Mouse (Mus musculus) B cell, adult 2 months (primary cell): ENCODE data around the gene Atp2c2.

ENCODE experiments used
- DNase-seq, 2 experiments: peaks; one replicate each; pipeline ENCODE4 v3.0.0; 2022

Atp2c2 gene

DNA sequence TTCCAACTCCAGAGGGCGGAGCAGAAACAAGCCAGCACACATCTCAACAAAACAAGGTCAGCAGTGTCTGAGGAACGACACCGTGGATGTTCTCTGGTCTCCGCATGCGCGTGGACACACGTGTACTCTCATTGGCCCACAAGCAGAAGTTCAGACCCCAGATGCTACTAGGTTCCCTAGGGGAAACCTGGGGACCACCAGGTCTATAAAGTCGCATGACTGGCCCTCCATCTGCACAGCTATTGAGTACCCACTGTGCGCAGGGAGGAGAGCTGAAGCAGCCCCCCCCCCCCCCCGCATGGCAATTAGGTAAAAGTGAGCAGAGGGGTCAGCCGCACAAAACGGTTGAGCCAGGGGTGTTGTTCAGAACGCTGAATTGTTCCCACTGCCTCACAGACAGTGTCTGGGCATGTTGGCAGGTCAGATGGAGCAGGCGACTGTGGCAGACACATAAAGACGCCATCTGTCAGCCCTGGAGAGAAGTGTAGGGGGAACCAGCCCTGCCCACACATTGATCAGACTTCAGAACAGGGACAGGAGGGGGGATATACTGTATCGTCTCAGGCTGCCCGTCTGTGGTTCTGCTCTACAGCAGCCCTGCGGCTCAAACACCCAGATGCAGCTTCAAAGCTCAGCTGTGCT is 86.1 kb downstream of the Atp2c2 start:
- DNase-seq = no peak

DNA sequence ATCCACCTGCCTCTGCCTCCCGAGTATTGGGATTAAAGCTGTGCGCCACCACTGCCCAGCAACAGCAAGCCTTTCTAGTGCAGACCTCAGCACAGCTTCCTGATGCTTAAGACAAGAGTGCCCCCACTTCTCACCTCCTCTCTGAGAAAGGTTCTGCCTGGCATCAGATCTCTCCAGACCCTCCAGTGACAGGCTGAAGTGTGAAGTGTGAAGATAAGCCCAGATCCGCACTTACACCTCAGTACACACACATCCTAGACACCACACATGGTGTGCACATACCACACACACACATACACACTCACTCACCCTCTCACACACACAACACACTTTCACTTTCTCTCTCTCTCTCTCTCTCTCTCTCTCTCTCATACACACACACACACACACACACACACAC is 87.1 kb downstream of the Atp2c2 start:
- no peak for DNase-seq

DNA sequence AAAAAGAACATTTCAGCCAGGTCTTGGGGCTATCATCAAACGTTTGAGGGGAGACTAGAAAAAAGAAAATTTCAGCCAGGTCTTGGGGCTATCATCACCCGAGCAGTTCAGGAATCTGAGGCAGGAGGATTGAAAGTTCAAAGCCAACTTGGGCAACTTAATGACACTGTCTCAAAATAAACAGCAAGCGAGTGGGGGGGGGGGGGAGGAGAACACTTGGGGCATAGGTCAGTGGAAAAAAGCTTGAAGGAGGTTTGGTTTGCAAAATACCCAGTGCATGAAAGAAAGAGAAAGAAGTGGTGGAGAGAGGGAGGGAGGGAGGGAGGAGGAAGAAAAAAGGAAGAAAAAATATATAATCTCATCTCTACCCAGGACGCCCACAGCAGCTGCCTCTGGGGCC is 87.5 kb downstream of the Atp2c2 start:
- DNase-seq = no peak

DNA sequence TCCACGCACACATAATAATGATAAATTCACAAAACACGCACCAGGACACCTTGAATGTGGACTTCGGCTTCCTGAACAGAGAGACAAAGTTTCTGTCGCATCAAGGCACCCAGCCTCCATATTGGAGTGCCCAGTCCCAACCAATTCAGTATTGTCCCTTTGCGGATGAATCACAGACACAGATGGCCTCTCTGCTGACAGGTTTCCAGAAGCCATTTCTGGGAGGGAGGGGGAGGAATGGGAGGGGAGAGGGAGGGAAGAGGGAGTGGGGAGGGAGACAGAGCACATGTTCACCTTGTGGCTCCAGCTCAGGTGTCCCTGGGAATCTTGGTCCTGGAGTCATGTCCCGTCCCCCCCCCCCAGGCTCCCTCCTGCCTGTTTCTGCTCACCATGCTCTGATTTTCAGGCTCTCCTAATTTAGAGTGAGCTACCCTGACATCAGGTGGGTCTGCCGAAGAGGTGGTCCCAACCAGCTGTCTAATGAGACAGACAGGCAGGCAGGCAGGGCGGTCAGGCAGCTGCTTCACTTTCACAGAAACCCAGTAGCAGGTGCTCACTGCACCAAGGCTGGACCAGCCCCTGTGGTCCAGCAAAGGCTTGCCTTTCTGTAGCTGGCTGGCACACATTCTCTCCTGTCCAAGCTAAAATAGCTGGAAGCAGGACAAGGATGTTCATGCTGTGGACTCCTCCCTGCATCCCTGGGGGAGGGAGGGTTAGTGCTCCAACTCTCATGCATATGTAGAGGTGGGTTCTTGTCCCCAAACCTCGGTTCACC is 89.0 kb downstream of the Atp2c2 start:
- no peak for DNase-seq

DNA sequence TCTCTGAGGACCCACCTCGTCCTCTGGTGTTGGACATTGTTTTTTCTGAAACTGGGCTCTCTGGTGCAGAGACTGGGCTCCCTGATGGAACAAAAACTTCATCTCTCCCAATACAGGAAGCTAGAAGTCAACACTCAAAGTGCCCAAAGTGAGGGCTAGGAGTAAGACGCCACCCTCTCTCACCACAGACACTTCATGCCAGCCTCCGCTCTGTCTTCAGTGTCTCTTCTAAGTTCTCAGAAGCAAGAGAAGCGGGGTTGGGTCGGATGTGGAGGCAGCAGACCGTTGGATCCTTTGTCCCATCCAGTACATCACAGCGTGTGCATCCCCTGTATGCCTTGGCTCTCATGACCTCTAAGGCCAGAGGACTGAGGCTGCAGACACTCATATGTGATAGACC is 89.8 kb downstream of the Atp2c2 start:
- no peak for DNase-seq

DNA sequence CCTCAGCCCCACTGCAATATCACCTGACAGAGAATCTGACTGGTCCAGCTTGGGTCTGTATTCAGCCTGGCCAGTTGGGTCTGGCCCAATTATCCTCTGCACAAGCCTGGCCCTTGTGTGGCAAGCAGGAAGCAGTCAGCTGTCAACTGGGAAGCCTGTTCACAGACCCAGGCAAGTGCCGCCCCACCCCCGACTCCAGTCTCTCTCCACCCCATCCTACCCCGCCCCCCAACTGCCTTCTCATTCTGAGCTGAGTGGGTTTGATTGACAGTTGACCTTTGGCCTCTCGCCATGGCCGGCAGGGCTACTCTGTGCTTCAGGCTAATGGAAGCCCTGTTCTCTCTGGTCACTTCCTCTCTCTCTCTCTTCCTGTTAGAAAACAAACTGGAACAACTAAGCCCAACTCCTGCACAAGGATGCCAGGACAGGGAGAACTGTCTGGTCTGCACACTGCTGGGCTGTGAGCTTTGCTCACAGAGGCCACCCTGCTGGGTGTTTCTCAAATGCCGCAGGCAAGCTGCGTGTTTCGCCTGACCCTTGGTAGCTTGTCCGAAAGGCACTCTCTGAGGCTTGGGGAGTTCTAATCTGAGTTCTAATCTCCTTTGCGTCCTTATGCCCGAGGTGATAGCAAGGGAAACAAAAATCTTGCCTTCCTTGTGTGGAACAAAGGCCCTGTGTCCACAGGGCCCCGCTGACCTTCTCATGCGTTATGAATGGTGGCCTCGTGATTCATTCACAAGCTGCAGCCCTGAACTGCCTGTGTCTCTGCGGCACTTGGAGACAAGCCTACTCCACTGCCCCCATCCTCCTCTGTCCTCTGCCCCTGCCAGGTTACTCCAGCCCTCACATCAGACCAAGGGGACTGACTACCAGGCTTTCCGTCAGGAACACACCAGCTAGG is 92.2 kb downstream of the Atp2c2 start:
- DNase-seq = no peak

DNA sequence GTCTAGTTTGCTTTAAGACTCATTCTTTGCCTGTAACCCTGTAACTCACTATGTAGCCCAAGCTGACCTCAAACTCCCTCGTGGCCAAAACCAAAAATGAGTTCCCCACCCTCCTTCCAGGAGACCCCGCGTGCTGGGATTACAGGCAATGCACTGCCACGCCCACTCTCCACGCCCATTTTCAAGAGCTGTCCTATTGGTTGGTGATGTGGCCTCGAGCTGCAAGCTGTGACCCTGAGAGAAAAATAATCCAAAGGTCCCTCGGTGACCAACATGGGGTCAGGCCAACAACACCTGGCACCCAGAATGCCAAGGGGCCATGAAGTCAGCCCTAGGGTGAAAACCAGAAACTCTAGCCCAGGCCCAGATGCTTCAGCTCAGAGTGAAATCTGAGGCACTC is 94.9 kb downstream of the Atp2c2 start:
- no peak for DNase-seq

DNA sequence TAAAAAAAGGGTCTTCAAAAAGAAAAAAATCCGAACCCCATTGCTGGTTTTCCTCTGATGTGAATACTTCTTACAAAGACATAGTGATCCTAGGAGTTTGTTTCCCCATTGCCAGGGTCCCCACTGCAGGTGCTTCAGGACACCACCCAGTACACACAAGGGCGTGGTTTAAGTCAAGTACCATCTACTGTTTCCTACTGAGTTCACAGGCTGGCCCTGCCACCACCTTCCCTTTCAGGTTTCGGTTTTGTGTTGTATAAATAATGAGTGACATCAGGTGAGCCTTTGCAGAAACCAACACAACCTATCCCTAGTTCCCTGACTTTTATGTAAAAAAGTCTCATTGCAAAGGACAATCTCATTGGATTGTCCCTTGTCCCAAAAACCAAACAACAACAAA is 95.8 kb downstream of the Atp2c2 start:
- DNase-seq = no peak

DNA sequence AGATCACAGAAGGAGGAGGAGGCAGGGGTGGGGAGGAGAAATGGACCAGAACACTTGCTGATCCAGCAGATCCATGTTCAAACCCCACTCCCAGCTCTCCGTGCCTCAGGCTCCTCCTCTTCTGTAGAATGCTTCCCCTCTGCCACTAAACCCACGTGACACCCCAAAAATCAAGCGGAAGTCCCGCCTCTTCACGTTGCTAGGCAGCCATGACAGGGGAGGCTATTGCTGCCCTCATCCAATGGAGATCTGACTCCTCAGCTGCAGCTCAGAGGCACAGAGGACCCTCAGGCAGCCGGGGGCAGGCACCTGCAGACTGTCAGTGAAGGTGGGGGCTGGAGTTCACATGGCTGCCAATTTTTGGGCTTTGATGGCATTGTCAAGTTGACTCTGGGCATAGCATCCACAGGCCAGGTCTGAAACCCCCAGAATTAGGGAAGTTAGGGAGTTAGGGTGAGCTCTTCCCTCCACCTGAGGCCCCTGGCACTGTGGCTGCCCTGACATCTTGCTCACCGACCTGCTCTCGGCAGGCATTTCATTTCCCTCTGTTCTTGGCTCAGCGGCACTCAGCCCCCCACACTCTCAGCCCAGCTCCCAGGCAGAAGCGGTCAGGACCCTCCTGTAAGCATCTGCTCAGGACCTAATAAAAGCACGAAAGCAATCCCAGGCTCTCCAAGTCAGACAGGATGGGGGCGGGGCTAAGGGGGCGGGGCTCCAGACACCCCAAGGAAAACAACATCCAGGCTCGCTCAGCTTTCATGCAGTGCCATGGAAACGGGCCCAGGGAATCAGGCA is 98.6 kb downstream of the Atp2c2 start:
- peak; percentile 87 for DNase-seq

DNA sequence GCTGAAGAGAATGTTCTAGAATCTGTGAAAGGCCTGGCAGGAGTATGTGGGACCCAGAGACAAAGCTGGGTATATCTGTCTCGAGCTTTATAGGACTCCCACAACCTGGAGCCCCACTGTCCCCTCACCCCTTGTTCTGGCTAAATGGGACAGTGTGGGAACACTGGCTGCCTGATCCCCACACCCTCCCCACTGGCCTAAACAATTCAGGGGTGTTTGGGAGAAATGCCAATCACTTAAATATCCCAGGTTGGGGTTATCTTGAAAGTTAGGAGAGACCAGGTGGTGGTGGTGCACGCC is 99.1 kb downstream of the Atp2c2 start:
- DNase-seq = no peak

DNA sequence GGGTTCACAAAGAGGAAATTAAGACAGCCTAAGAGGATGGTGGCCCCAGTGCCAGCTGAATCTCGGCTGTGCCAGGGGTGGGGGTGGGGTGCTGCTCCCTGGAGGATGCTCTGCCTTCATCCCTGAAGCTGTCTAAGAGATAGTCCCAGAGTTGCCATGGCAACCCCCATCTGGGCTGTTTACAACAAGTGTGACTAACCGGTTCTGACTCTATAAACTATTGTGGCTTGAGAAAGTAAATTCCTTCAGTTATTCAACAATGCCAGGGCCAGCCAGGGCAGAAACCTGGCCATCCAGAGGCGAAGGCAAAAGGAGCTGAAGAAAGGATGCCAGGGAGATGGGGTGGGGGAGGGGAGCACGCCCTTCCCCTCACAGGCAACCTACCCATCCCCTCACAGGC is 101.4 kb downstream of the Atp2c2 start:
- no peak for DNase-seq

DNA sequence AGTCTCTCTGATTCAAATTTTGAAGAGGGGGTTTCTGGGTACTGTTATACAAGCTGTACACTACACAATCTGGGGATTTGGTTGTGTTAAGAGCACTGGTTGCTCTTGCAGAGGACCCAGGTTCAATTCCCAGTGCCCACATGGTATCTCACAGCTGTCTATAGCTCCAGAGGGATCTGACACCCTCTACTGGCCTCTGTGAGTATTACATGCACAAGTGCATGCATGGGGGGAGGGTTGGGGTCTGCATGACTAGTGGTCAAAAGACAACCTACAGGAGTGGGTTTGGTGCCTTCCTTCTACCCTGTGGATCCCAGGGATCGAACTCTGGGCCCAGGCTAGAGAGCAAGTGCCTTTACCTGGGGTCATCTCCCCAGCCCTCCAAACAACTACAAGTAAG is 102.8 kb downstream of the Atp2c2 start:
- DNase-seq = peak in 1 of 2 experiments; percentile 43

DNA sequence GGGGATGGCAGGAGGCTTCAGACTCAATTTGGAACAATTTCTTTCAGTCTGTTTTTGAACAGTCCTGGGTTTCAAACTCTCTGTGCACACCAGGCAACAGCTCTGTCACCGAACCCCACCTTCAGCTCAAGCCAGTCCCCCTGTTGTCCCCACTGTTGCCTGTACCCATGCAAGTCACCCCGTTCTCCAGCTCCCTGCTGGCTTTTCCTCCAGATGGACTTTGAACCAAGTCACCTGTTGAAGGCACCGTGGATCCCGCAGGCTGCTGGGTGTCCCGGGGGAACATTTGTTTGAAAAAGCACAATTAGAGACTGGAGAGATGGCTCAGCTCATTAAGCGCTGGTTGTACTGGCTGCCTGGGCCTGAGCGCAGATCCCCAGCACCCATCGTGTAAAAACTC is 105.5 kb downstream of the Atp2c2 start:
- no peak for DNase-seq

DNA sequence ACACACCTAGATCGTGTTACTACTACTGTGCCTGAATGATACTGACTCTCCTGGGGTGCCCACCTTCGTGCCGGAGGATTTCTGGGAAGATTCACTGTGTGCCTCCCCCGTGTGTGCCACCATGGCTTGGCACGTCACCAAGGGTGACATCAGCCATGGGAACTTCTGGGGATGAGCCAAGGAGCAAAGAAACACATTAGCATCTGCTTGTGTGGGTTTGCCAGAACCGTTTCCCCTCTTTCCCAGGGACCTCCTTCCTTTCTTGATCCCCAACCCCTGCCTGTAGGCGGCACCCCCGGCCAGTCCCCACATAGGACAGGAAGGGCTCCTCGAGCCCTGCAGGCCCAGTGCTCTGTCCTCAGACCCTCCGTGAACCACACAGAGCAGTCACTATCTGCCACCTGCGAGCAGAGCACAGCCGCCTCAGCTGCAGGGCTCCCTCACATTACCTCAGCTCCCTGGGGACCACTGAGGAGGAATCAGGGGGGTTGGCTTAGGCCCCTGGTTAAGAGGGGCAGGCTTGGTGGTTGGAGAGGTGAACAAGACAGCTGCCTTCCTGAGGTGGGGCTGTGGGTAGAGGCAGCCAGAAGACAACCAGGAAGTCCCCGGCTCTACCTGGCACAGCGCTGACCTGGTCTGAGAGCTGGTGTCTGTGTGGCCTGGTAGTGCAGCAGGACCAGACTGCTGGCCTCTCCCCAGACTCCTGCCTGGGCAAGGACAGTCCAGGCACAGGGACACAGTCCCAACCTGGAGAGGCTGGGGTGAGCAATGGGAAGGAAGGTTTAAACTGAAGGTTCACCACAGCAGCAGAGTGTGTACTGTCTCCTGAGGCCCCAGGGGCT is 106.8 kb downstream of the Atp2c2 start:
- DNase-seq = peak; percentile 72 to 79
